Mouse (Mus musculus): ENCODE measurements around the gene 5730596B20Rik. TPM values are rescaled to one million over a fixed set of nuclear protein-coding genes. Genes with fewer than 3 reads are reported as not detected.

Gene 5730596B20Rik
- polyA plus RNA-seq, 1 experiment from 2014 or later: 0.61 TPM

DNA sequence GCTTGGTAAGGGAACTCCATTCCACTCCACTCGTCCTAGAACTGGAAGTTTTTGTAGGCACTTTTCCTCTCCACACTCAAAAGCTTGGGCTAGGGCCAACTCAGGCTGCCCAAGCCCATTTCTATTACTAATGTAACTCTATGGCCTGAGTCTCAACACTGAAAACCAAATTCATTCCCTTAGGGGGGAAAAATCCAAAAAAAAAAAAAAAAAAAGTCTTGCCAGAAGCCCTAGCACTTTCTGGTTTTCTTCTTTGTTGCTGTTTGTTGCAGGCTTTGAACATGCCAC, 15.3 kb upstream of the 5730596B20Rik start:
- no peak for ATAC-seq
- no peaks in the 10 kb centered on the region for H3K9me3 ChIP-seq (ENCODE audit: control insufficient read depth)
- no peak for TF ChIP-seq CTCF (IDR thresholded peaks at IDR 0.05; ENCODE audit: low read depth)
- peaks cover 37% of the 10 kb centered on the region for H3K27me3 ChIP-seq (replicated peaks; ENCODE audit: control insufficient read depth, insufficient read depth, low read length)
- no peaks in the 10 kb centered on the region for H3K36me3 ChIP-seq (ENCODE audit: control insufficient read depth, insufficient read depth)
- peak overlapping the region; percentile 99 for H3K4me2 ChIP-seq (replicated peaks; ENCODE audit: low read depth)
- no peaks in the 10 kb centered on the region for H3K4me1 ChIP-seq (replicated peaks; ENCODE audit: control insufficient read depth, insufficient read depth, low read length)
- WGBS: 55% methylated on average over 1 of the region's 1 CpGs
- H3K9ac ChIP-seq (ENCODE audit: low read depth, low read length): no peak overlapping the region
- H3K27ac ChIP-seq (ENCODE audit: low read depth, low read length): no peak overlapping the region
- H3K4me3 ChIP-seq (ENCODE audit: low read depth, low read length): 0 out of 2 replicates have a peak overlapping the region, but pooled peaks have one; percentile 9

DNA sequence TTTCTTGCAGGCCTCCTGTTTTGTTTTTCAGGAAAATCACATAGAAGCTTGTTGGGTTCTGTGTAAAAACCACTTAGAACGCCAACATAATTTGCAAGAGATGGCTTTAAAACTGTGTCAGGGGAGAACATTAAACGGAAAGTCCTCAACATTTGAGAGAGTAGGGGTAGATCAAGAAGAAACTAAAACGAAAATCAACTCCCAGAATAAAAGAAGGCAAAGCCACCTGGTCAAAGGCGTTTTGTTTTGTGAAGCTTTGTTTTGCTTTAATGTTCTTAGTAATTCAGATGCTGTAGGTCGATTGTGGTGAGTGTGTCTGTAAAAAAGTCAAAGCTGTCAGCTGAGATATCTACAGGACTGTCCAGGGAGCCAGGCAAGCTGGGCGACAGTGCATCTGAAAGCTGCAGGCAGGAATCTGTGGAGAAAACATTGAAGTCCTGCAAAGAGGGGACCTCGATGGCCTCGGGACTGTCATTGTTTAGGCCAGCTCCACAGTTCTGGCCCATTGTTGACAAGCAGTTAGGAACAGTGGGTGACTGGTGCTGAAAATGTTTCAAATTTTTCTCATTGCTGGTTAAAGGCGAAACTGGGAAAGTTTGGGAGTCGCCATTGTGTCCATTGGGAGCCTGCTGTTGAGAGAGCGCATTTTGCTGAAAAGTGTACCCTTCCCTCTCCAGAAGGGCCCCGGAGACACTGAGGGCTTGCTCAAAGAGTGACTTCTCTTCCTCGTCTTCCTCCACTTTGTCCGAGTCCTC, 14.5 kb upstream of the 5730596B20Rik start:
- 60% methylated on average over 14 of the region's 14 CpGs for WGBS
- no peak for ATAC-seq
- no peaks in the 10 kb centered on the region for H3K36me3 ChIP-seq (ENCODE audit: control insufficient read depth, insufficient read depth)
- peak overlapping the region; percentile 63 for H3K4me2 ChIP-seq (replicated peaks; ENCODE audit: low read depth)
- H3K27me3 ChIP-seq (replicated peaks; ENCODE audit: control insufficient read depth, insufficient read depth, low read length): peaks cover 35% of the 10 kb centered on the region
- peak overlapping the region; percentile 73 for H3K27ac ChIP-seq (ENCODE audit: low read depth, low read length)
- H3K4me1 ChIP-seq (replicated peaks; ENCODE audit: control insufficient read depth, insufficient read depth, low read length): no peaks in the 10 kb centered on the region
- peak overlapping the region; percentile 71 for H3K9ac ChIP-seq (ENCODE audit: low read depth, low read length)
- TF ChIP-seq CTCF (IDR thresholded peaks at IDR 0.05; ENCODE audit: low read depth): no peak
- peak overlapping the region; percentile 47 for H3K4me3 ChIP-seq (ENCODE audit: low read depth, low read length)
- no peaks in the 10 kb centered on the region for H3K9me3 ChIP-seq (ENCODE audit: control insufficient read depth)

DNA sequence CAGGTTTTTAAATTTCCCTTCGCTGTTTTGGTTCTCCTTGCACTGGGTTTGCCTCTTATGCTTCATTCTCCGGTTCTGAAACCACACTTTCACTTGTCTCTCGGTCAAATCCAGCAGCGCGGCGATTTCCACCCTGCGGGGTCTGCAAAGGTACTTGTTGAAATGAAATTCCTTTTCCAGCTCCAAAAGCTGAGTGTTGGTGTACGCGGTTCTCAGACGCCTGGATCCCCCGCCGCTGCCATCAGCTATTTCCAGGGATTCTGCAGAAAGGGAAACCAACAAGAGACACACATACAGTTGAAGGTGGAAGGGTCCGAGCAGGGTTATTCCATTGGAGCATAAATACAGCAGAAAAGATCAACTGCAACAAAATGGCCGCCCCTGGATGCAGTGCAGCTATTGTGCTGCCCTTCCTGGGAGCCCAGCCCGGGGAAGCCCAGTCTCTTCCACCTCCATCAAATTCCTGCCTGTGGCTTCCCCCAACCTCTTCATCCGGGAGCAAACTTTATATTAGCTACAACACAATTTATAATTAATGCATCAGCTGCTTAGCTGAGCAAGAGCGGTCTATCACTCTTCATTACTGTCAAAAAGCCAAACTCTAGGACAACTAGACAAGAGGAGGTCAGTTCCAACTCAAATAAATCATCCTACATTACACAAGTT, 13.8 kb upstream of the 5730596B20Rik start:
- no peak for ATAC-seq
- Histone ChIP-seq H3K4me3 (ENCODE audit: low read depth, low read length) (peak overlapping the region; percentile 47), H3K36me3 (ENCODE audit: control insufficient read depth, insufficient read depth) (no peaks in the 10 kb centered on the region), H3K4me2 (replicated peaks; ENCODE audit: low read depth) (peak overlapping the region; percentile 63), H3K9me3 (ENCODE audit: control insufficient read depth) (no peaks in the 10 kb centered on the region), H3K4me1 (replicated peaks; ENCODE audit: control insufficient read depth, insufficient read depth, low read length) (no peaks in the 10 kb centered on the region), H3K27ac (ENCODE audit: low read depth, low read length) (peak overlapping the region; percentile 73), H3K27me3 (replicated peaks; ENCODE audit: control insufficient read depth, insufficient read depth, low read length) (peaks cover 28% of the 10 kb centered on the region), H3K9ac (ENCODE audit: low read depth, low read length) (peak overlapping the region; percentile 71)
- TF ChIP-seq CTCF (IDR thresholded peaks at IDR 0.05; ENCODE audit: low read depth): no peak
- 52% methylated on average over 17 of the region's 17 CpGs for WGBS

DNA sequence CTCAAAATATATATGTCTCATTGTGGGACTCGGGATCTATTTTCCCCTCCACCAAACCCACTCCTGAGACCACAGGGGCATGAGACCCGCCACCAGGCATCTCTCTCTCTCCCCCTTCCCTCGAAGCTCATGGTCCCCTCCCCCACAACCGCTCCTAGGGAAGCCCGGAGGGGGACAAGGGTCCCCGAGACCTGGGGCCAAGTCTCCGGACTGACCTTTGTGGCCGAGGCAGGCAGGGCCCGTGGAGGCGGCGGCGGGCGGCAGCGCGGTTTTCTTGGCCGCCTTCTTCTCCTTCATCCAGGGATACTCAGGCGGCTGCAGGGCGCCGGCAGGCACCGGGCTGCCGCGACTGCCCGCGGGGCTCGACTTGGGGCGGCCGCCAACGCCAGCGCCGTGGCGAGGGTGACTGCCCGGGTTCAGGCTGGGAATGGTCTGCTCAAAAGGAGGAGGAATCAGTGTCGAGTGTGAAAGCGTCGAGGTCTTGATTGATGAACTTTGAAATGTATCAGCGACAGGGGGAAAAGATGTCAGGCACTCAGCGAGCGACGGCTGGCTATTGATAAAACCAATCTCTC, 13.2 kb upstream of the 5730596B20Rik start:
- TF ChIP-seq CTCF (IDR thresholded peaks at IDR 0.05; ENCODE audit: low read depth): no peak
- Histone ChIP-seq H3K27me3 (replicated peaks; ENCODE audit: control insufficient read depth, insufficient read depth, low read length) (peaks cover 24% of the 10 kb centered on the region), H3K36me3 (ENCODE audit: control insufficient read depth, insufficient read depth) (no peaks in the 10 kb centered on the region), H3K9me3 (ENCODE audit: control insufficient read depth) (no peaks in the 10 kb centered on the region), H3K4me1 (replicated peaks; ENCODE audit: control insufficient read depth, insufficient read depth, low read length) (no peaks in the 10 kb centered on the region), H3K27ac (ENCODE audit: low read depth, low read length) (peak overlapping the region; percentile 73), H3K4me2 (replicated peaks; ENCODE audit: low read depth) (peak overlapping the region; percentile 63), H3K4me3 (ENCODE audit: low read depth, low read length) (peak overlapping the region; percentile 47), H3K9ac (ENCODE audit: low read depth, low read length) (peak overlapping the region; percentile 71)
- 8% methylated on average over 39 of the region's 39 CpGs for WGBS
- no peak for ATAC-seq

DNA sequence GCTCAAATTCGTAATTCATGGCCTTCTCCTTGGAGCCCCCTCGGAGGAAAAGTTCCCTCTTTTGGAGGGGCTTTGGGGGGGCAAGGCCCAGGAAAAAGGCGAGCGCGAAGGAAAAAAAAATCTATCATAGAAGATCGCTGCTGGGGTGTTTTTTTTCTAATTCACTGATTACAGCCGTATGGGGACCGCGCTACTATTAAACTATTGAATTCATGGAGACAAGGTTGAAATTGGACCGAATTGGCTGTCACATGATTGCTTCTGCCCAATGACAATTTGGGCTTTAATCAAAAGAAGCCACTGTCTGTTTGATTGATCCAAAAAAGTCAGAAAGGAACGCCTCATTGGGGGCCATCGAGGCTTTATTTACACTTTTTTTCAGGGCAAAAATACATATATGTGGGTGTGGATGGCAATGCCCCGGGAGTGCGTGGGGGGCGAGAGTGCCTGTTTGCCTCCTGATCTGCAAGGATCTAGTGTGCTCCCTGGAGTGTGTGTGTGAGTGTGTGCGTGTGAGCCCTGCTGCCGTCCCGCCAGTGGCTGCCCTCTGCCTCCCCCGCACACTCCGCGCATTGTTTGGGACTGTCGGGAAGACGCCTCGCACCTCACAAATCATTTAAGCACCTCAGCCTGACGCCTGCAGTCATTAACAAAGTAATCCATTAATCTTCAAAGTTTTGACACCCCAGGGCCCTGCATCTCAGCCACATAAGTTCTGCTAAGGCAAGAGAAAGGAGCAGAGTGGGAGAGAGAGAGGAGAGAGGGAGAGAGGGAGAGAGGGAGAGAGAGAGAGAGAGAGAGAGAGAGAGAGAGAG, 12.5 kb upstream of the 5730596B20Rik start, which contains the start of gene Hoxa2:
Gene Hoxa2, minus strand, starts transcription at position 206 of the 815 bp plus-strand sequence.
- peak within 1 kb of the TSS; percentile 47 for H3K4me3 ChIP-seq (ENCODE audit: low read depth, low read length)
- peaks cover 24% of the 10 kb centered on the region for H3K27me3 ChIP-seq (replicated peaks; ENCODE audit: control insufficient read depth, insufficient read depth, low read length)
- peak within 1 kb of the TSS; percentile 63 for H3K4me2 ChIP-seq (replicated peaks; ENCODE audit: low read depth)
- H3K9ac ChIP-seq (ENCODE audit: low read depth, low read length): peak within 1 kb of the TSS; percentile 71
- TF ChIP-seq CTCF (IDR thresholded peaks at IDR 0.05; ENCODE audit: low read depth): no peak
- 25% methylated on average over 25 of the region's 25 CpGs for WGBS
- ATAC-seq: no peak
- H3K4me1 ChIP-seq (replicated peaks; ENCODE audit: control insufficient read depth, insufficient read depth, low read length): no peaks in the 10 kb centered on the region
- H3K27ac ChIP-seq (ENCODE audit: low read depth, low read length): peak within 1 kb of the TSS; percentile 73
- no peaks in the 10 kb centered on the region for H3K9me3 ChIP-seq (ENCODE audit: control insufficient read depth)
- H3K36me3 ChIP-seq (ENCODE audit: control insufficient read depth, insufficient read depth): no peaks in the 10 kb centered on the region

All from intestine, postnatal 0 days (tissue).